Mouse (Mus musculus) liver, postnatal 0 days (tissue): Measurements from ENCODE around the gene Kat6b.

Experiments used
- CTCF ChIP-seq: sonication (generic); IDR thresholded peaks from 2 replicates; pipeline ENCODE4 v1.5.1; 2016; ENCODE audit warnings: antibody characterized with exemption, low read depth
- EP300 ChIP-seq: IDR thresholded peaks from 2 replicates; pipeline ENCODE4 v1.6.1; 2016; ENCODE audit warnings: antibody characterized with exemption, low read depth, mild to moderate bottlenecking

- TF ChIP-seq CTCF (no peak), EP300 (no peak)
Observed at GRCm38 (mm10) chr14:21583051-21583450, 101.8 kb downstream of the Kat6b start.
